Mouse (Mus musculus): ENCODE results near the gene Stat3.

DNA sequence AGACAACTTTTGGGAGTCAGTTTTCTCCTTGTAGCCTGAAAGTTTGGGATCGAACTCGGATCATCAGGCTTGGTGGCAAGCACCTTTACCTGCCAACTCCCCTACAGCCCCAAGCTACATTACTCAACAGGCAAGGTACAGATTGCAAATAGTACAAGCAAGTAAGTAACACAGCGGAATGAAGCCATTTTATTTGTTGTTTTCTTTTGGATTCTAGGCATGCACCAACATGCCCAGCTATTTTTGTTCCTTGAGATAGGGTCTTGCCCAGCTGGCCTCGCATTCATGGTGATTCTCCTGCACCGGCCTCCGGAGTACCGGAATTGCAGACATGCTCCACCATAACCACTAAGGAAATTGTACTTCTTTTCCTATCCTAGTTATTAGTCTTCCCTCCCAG lies 33.9 kb upstream of the Stat3 start:
- TF ChIP-seq CHD1 (IDR thresholded peaks at IDR 0.05; ENCODE audit: low read depth, low read length) (no peak), CTCF (conservative IDR thresholded peaks at IDR 0.05 in 1 of 2, IDR thresholded peaks at IDR 0.05 in 1 of 2; ENCODE audit: low read depth in 2 of 2, low read length in 2 of 2) (no peak), MEF2A (IDR thresholded peaks at IDR 0.05; ENCODE audit: borderline replicate concordance, low read depth, low read length) (no peak), TCF12 (IDR thresholded peaks at IDR 0.05; ENCODE audit: low read depth, low read length) (no peak), NELFE (IDR thresholded peaks at IDR 0.05; ENCODE audit: low read depth, low read length) (no peak), MAFK (IDR thresholded peaks at IDR 0.05; ENCODE audit: insufficient replicate concordance, low read length) (no peak), EP300 (IDR thresholded peaks at IDR 0.05; ENCODE audit: low read length) (no peak), POLR2A (IDR thresholded peaks at IDR 0.05; ENCODE audit: low read depth, low read length) (no peak), RCOR1 (conservative IDR thresholded peaks at IDR 0.05; ENCODE audit: low read depth, low read length) (no peak), E2F4 (IDR thresholded peaks at IDR 0.05; ENCODE audit: insufficient replicate concordance, low read depth, low read length) (no peak), ETS1 (conservative IDR thresholded peaks at IDR 0.05; ENCODE audit: low read depth, low read length) (no peak), UBTF (IDR thresholded peaks at IDR 0.05; ENCODE audit: low read depth, low read length) (no peak), HCFC1 (IDR thresholded peaks at IDR 0.05; ENCODE audit: low read depth, low read length) (no peak)

Measured in CH12.LX (cell line).